Mouse (Mus musculus) kidney, adult 8-10 months (tissue): ENCODE results near the gene Pdpr.
"Not testable (repeated sequence)": the region's sequence is repeated elsewhere in the genome, so short reads cannot be mapped to it uniquely, and the experiment has no call there.

Experiments used
- DNase-seq, 2 experiments: peaks; one replicate each; pipeline ENCODE4 v3.0.0; 2022

Gene Pdpr

GRCm38 (mm10) chr8:111093865-111094718 lies at the start of gene Pdpr:
TSS of gene Pdpr (plus strand) at chr8:111094630.
- DNase-seq, result peak; percentile 90 to 93

GRCm38 (mm10) chr8:111048694-111049093 lies 45.7 kb upstream of the Pdpr start:
- no peak for DNase-seq

GRCm38 (mm10) chr8:111049106-111049505 lies 45.3 kb upstream of the Pdpr start:
- no peak for DNase-seq

GRCm38 (mm10) chr8:111053827-111054518 lies 40.5 kb upstream of the Pdpr start:
- no peak for DNase-seq

- no peak for DNase-seq
These were observed 39.3 kb upstream of the Pdpr start for GRCm38 (mm10) chr8:111055031-111055634.

- DNase-seq, result no peak
These were observed 38.8 kb upstream of the Pdpr start for GRCm38 (mm10) chr8:111055661-111056060.

GRCm38 (mm10) chr8:111056158-111056663 lies 38.2 kb upstream of the Pdpr start, which contains the start of gene Exosc6:
TSS of gene Exosc6 (plus strand) at chr8:111056339.
- DNase-seq, result peak; percentile 89 to 90

- DNase-seq, result peak; percentile 37 to 38
These were observed 37.6 kb upstream of the Pdpr start for GRCm38 (mm10) chr8:111056691-111057293.

GRCm38 (mm10) chr8:111058946-111059572 lies 35.4 kb upstream of the Pdpr start:
- DNase-seq, result no peak

GRCm38 (mm10) chr8:111061688-111062071 lies 32.8 kb upstream of the Pdpr start:
- no peak for DNase-seq

- peak; percentile 62 to 84 for DNase-seq
These were observed 32.2 kb upstream of the Pdpr start for GRCm38 (mm10) chr8:111062072-111062757.

- no peak for DNase-seq
These were observed 31.5 kb upstream of the Pdpr start for GRCm38 (mm10) chr8:111062893-111063292.

- DNase-seq, result no peak
These were observed 28.1 kb upstream of the Pdpr start for GRCm38 (mm10) chr8:111066308-111066707.

GRCm38 (mm10) chr8:111067439-111067838 lies 27.0 kb upstream of the Pdpr start:
- no peak for DNase-seq

- not testable (repeated sequence) for DNase-seq
These were observed 25.8 kb upstream of the Pdpr start for GRCm38 (mm10) chr8:111068660-111069059.

GRCm38 (mm10) chr8:111075926-111076325 lies 18.5 kb upstream of the Pdpr start:
- DNase-seq, result no peak

GRCm38 (mm10) chr8:111079461-111079860 lies 15.0 kb upstream of the Pdpr start:
- DNase-seq, result peak; percentile 39 to 48

GRCm38 (mm10) chr8:111079861-111080271 lies 14.6 kb upstream of the Pdpr start:
- DNase-seq, result peak; percentile 48 to 60

- DNase-seq, result no peak
These were observed 12.7 kb upstream of the Pdpr start for GRCm38 (mm10) chr8:111081580-111082258.

GRCm38 (mm10) chr8:111083936-111084335 lies 10.5 kb upstream of the Pdpr start:
- DNase-seq, result not testable (repeated sequence)

- DNase-seq, result peak; percentile 35 to 55
These were observed 4.3 kb upstream of the Pdpr start for GRCm38 (mm10) chr8:111090126-111090525.
